Mouse (Mus musculus) lung, embryonic 16.5 days (tissue): ENCODE measurements around the gene Bmp2k. TPM values are rescaled to one million over a fixed set of nuclear protein-coding genes. Genes with fewer than 3 reads are reported as not detected.
"Not testable (repeated sequence)": the region's sequence is repeated elsewhere in the genome, so short reads cannot be mapped to it uniquely, and the experiment has no call there.

Experiments used
- ATAC-seq: fragments of 200-750 bp; cut with Nextera tagmentation; 2 replicates; pipeline ENCODE4 v1.8.0; 2017; ENCODE audit warnings: low read depth, mild to moderate bottlenecking, moderate library complexity
- H3K27ac ChIP-seq: fragments of 300-500 bp; sonication (generic); 2 replicates; pipeline ENCODE4 v1.5.1; 2014; ENCODE audit warnings: mild to moderate bottlenecking, control low read depth, low read length
- H3K27me3 ChIP-seq: fragments of 300-500 bp; sonication (generic); 2 replicates; pipeline ENCODE4 v1.6.1; 2014; ENCODE audit warnings: low read depth, low read length, mixed read lengths; ENCODE audit not compliant: control insufficient read depth, insufficient read depth
- H3K36me3 ChIP-seq: fragments of 300-500 bp; sonication (generic); 2 replicates; pipeline ENCODE4 v1.6.1; 2014; ENCODE audit warnings: low read length; ENCODE audit not compliant: control insufficient read depth, insufficient read depth
- H3K4me1 ChIP-seq: fragments of 300-500 bp; sonication (generic); replicated peaks from 2 replicates; pipeline ENCODE4 v1.6.1; 2014; ENCODE audit warnings: low read length, mixed read lengths; ENCODE audit not compliant: control insufficient read depth, insufficient read depth
- H3K4me2 ChIP-seq: fragments of 300-500 bp; sonication (generic); 2 replicates; pipeline ENCODE4 v1.6.1; 2014; ENCODE audit warnings: low read depth, low read length, control low read depth
- H3K4me3 ChIP-seq: fragments of 300-500 bp; sonication (generic); 2 replicates; pipeline ENCODE4 v1.5.1; 2014; ENCODE audit warnings: mild to moderate bottlenecking, low read length, control low read depth
- H3K9ac ChIP-seq: fragments of 300-500 bp; sonication (generic); 2 replicates; pipeline ENCODE4 v1.6.1; 2014; ENCODE audit warnings: low read length, control low read depth
- H3K9me3 ChIP-seq: fragments of 300-500 bp; sonication (generic); 2 replicates; pipeline ENCODE4 v1.6.1; 2016; ENCODE audit warnings: low read length; ENCODE audit not compliant: control insufficient read depth
- WGBS: fragments of 180-500 bp; shearing (Covaris S2); extraction: QIAGEN DNeasy Blood & Tissue Kit; methylation state at CpG from one replicate; pipeline ENCODE4 v1.1.7; 2014; 5-methylcytosine and 5-hydroxymethylcytosine counted together
- polyA plus RNA-seq: library from polyadenylated mRNA; unstranded; fragments of >200 nt; fragmentation: Nextera tagmentation; extraction: Ambion mirVana; gene quantifications from 2 replicates; pipeline ENCODE4 v1.2.1, GENCODE M21; 2015

The Bmp2k gene
- polyA plus RNA-seq, 1 experiment from 2014 or later, result 11.5 TPM

GRCm38 (mm10) chr5:97005891-97006290, 8.4 kb downstream of the Bmp2k start:
- 82% methylated on average over 2 of the region's 2 CpGs for WGBS
- no peaks in the 10 kb centered on the region for H3K9me3 ChIP-seq
- H3K27me3 ChIP-seq, result no peaks in the 10 kb centered on the region
- no peak overlapping the region for H3K9ac ChIP-seq
- H3K4me1 ChIP-seq, result peaks cover 13% of the 10 kb centered on the region
- H3K4me3 ChIP-seq, result no peak overlapping the region
- no peak overlapping the region for H3K27ac ChIP-seq
- ATAC-seq, result no peak
- no peaks in the 10 kb centered on the region for H3K36me3 ChIP-seq
- H3K4me2 ChIP-seq, result no peak overlapping the region

- Histone ChIP-seq H3K4me2 (no peak overlapping the region), H3K27ac (no peak overlapping the region)
- no peak for ATAC-seq
Observed at GRCm38 (mm10) chr5:97006929-97007328, 9.4 kb downstream of the Bmp2k start.

GRCm38 (mm10) chr5:97007496-97007895, 10.0 kb downstream of the Bmp2k start:
- no peaks in the 10 kb centered on the region for H3K9me3 ChIP-seq
- H3K27me3 ChIP-seq, result no peaks in the 10 kb centered on the region
- no peak overlapping the region for H3K27ac ChIP-seq
- peaks cover 13% of the 10 kb centered on the region for H3K4me1 ChIP-seq
- whole genome bisulfite sequencing, result 78% methylated on average over 3 of the region's 3 CpGs
- no peaks in the 10 kb centered on the region for H3K36me3 ChIP-seq
- no peak overlapping the region for H3K4me2 ChIP-seq
- no peak for ATAC-seq
- H3K4me3 ChIP-seq, result no peak overlapping the region
- H3K9ac ChIP-seq, result no peak overlapping the region

More at GRCm38 (mm10) chr5:97006929-97007328, 9.4 kb downstream of the Bmp2k start:
- Histone ChIP-seq H3K4me3 (no peak overlapping the region), H3K9ac (no peak overlapping the region), H3K36me3 (no peaks in the 10 kb centered on the region), H3K9me3 (no peaks in the 10 kb centered on the region), H3K27me3 (no peaks in the 10 kb centered on the region), H3K4me1 (peaks cover 13% of the 10 kb centered on the region)
- 90% methylated on average over 3 of the region's 3 CpGs for WGBS

- ATAC-seq, result not testable (repeated sequence)
Observed at GRCm38 (mm10) chr5:97009140-97009539, 11.7 kb downstream of the Bmp2k start.

GRCm38 (mm10) chr5:97009601-97010335, 12.3 kb downstream of the Bmp2k start:
- Histone ChIP-seq H3K9ac (no peak overlapping the region), H3K27ac (no peak overlapping the region), H3K4me2 (no peak overlapping the region), H3K36me3 (no peaks in the 10 kb centered on the region), H3K27me3 (no peaks in the 10 kb centered on the region), H3K4me3 (no peak overlapping the region), H3K9me3 (no peaks in the 10 kb centered on the region), H3K4me1 (peaks cover 1% of the 10 kb centered on the region)
- no peak for ATAC-seq
- WGBS, result 84% methylated on average over 11 of the region's 11 CpGs

More at GRCm38 (mm10) chr5:97009140-97009539, 11.7 kb downstream of the Bmp2k start:
- not testable (repeated sequence) for H3K4me2 ChIP-seq, H3K36me3 ChIP-seq, H3K9ac ChIP-seq, H3K4me1 ChIP-seq, H3K27me3 ChIP-seq, H3K27ac ChIP-seq, H3K9me3 ChIP-seq, H3K4me3 ChIP-seq
- WGBS, result 89% methylated on average over 10 of the region's 10 CpGs

GRCm38 (mm10) chr5:97015781-97016508, 18.5 kb downstream of the Bmp2k start:
- H3K9ac ChIP-seq, result no peak overlapping the region
- no peak overlapping the region for H3K4me3 ChIP-seq
- H3K36me3 ChIP-seq, result no peaks in the 10 kb centered on the region
- no peak for ATAC-seq
- WGBS, result 80% methylated on average over 11 of the region's 11 CpGs
- H3K27me3 ChIP-seq, result no peaks in the 10 kb centered on the region
- H3K27ac ChIP-seq, result no peak overlapping the region
- no peak overlapping the region for H3K4me2 ChIP-seq
- H3K9me3 ChIP-seq, result no peaks in the 10 kb centered on the region
- no peaks in the 10 kb centered on the region for H3K4me1 ChIP-seq

- no peaks in the 10 kb centered on the region for H3K4me1 ChIP-seq
- H3K27ac ChIP-seq, result no peak overlapping the region
- no peak overlapping the region for H3K9ac ChIP-seq
- no peak for ATAC-seq
- no peaks in the 10 kb centered on the region for H3K36me3 ChIP-seq
- H3K27me3 ChIP-seq, result no peaks in the 10 kb centered on the region
- H3K4me2 ChIP-seq, result no peak overlapping the region
- H3K4me3 ChIP-seq, result no peak overlapping the region
- no peaks in the 10 kb centered on the region for H3K9me3 ChIP-seq
- 77% methylated on average over 9 of the region's 9 CpGs for WGBS
Observed at GRCm38 (mm10) chr5:97016842-97017577, 19.5 kb downstream of the Bmp2k start.

- H3K9me3 ChIP-seq, result no peaks in the 10 kb centered on the region
- no peak overlapping the region for H3K27ac ChIP-seq
- H3K36me3 ChIP-seq, result no peaks in the 10 kb centered on the region
- H3K4me1 ChIP-seq, result no peaks in the 10 kb centered on the region
- H3K4me3 ChIP-seq, result no peak overlapping the region
- WGBS, result 58% methylated on average over 15 of the region's 15 CpGs
- H3K9ac ChIP-seq, result no peak overlapping the region
- no peak overlapping the region for H3K4me2 ChIP-seq
- H3K27me3 ChIP-seq, result no peaks in the 10 kb centered on the region
- no peak for ATAC-seq
Observed at GRCm38 (mm10) chr5:97022305-97023278, 25.1 kb downstream of the Bmp2k start.
